Mouse (Mus musculus): ENCODE data around the gene Aco2. TPM values are rescaled to one million over a fixed set of nuclear protein-coding genes. Genes with fewer than 3 reads are reported as not detected.

Aco2 gene
- polyA plus RNA-seq, 1 experiment: 174 TPM

- Histone ChIP-seq H3K27me3 (ENCODE audit: control insufficient read depth, insufficient read depth, low read length, poor library complexity, severe bottlenecking) (no peaks in the 10 kb centered on the region), H3K4me1 (ENCODE audit: control insufficient read depth, insufficient read depth, low read length) (peaks cover 2% of the 10 kb centered on the region), H3K9me3 (replicated peaks; ENCODE audit: control insufficient read depth, insufficient read depth, low read length, poor library complexity, severe bottlenecking) (no peaks in the 10 kb centered on the region), H3K9ac (ENCODE audit: low read depth, poor library complexity, severe bottlenecking) (no peak overlapping the region), H3K36me3 (ENCODE audit: control insufficient read depth, insufficient read depth, low read length, poor library complexity, severe bottlenecking) (no peaks in the 10 kb centered on the region), H3K4me3 (ENCODE audit: low read depth, low read length) (no peak overlapping the region), H3K27ac (ENCODE audit: insufficient read depth, low read length) (no peak overlapping the region)
- no peak for TF ChIP-seq EP300 (IDR thresholded peaks at IDR 0.05; ENCODE audit: insufficient read depth, low read depth, low read length)
- peak; percentile 89 for TF ChIP-seq CTCF (IDR thresholded peaks at IDR 0.05; ENCODE audit: low read depth, low read length)
- TF ChIP-seq POLR2A (IDR thresholded peaks at IDR 0.05; ENCODE audit: insufficient read depth, low read length): no peak
Observed at GRCm38 (mm10) chr15:81938246-81938645, 66.1 kb downstream of the Aco2 start.

- Histone ChIP-seq H3K27ac (ENCODE audit: insufficient read depth, low read length) (no peak overlapping the region), H3K27me3 (ENCODE audit: control insufficient read depth, insufficient read depth, low read length, poor library complexity, severe bottlenecking) (no peaks in the 10 kb centered on the region), H3K9ac (ENCODE audit: low read depth, poor library complexity, severe bottlenecking) (no peak overlapping the region), H3K9me3 (replicated peaks; ENCODE audit: control insufficient read depth, insufficient read depth, low read length, poor library complexity, severe bottlenecking) (no peaks in the 10 kb centered on the region), H3K4me3 (ENCODE audit: low read depth, low read length) (no peak overlapping the region), H3K4me1 (ENCODE audit: control insufficient read depth, insufficient read depth, low read length) (peaks cover 2% of the 10 kb centered on the region), H3K36me3 (ENCODE audit: control insufficient read depth, insufficient read depth, low read length, poor library complexity, severe bottlenecking) (no peaks in the 10 kb centered on the region)
- TF ChIP-seq CTCF (IDR thresholded peaks at IDR 0.05; ENCODE audit: low read depth, low read length): no peak
- TF ChIP-seq POLR2A (IDR thresholded peaks at IDR 0.05; ENCODE audit: insufficient read depth, low read length): no peak
- no peak for TF ChIP-seq EP300 (IDR thresholded peaks at IDR 0.05; ENCODE audit: insufficient read depth, low read depth, low read length)
Observed at GRCm38 (mm10) chr15:81939157-81939715, 67.1 kb downstream of the Aco2 start.

GRCm38 (mm10) chr15:81939774-81940173 lies 67.7 kb downstream of the Aco2 start:
- Histone ChIP-seq H3K4me3 (ENCODE audit: low read depth, low read length) (no peak overlapping the region), H3K4me1 (ENCODE audit: control insufficient read depth, insufficient read depth, low read length) (peaks cover 2% of the 10 kb centered on the region), H3K27ac (ENCODE audit: insufficient read depth, low read length) (no peak overlapping the region), H3K27me3 (ENCODE audit: control insufficient read depth, insufficient read depth, low read length, poor library complexity, severe bottlenecking) (no peaks in the 10 kb centered on the region), H3K36me3 (ENCODE audit: control insufficient read depth, insufficient read depth, low read length, poor library complexity, severe bottlenecking) (no peaks in the 10 kb centered on the region), H3K9ac (ENCODE audit: low read depth, poor library complexity, severe bottlenecking) (no peak overlapping the region), H3K9me3 (replicated peaks; ENCODE audit: control insufficient read depth, insufficient read depth, low read length, poor library complexity, severe bottlenecking) (no peaks in the 10 kb centered on the region)
- no peak for TF ChIP-seq CTCF (IDR thresholded peaks at IDR 0.05; ENCODE audit: low read depth, low read length)
- no peak for TF ChIP-seq EP300 (IDR thresholded peaks at IDR 0.05; ENCODE audit: insufficient read depth, low read depth, low read length)
- TF ChIP-seq POLR2A (IDR thresholded peaks at IDR 0.05; ENCODE audit: insufficient read depth, low read length): no peak

GRCm38 (mm10) chr15:81940219-81940618 lies 68.1 kb downstream of the Aco2 start:
- Histone ChIP-seq H3K27ac (ENCODE audit: insufficient read depth, low read length) (no peak overlapping the region), H3K4me3 (ENCODE audit: low read depth, low read length) (no peak overlapping the region), H3K4me1 (ENCODE audit: control insufficient read depth, insufficient read depth, low read length) (peaks cover 2% of the 10 kb centered on the region), H3K9ac (ENCODE audit: low read depth, poor library complexity, severe bottlenecking) (no peak overlapping the region), H3K36me3 (ENCODE audit: control insufficient read depth, insufficient read depth, low read length, poor library complexity, severe bottlenecking) (no peaks in the 10 kb centered on the region), H3K9me3 (replicated peaks; ENCODE audit: control insufficient read depth, insufficient read depth, low read length, poor library complexity, severe bottlenecking) (no peaks in the 10 kb centered on the region), H3K27me3 (ENCODE audit: control insufficient read depth, insufficient read depth, low read length, poor library complexity, severe bottlenecking) (no peaks in the 10 kb centered on the region)
- TF ChIP-seq CTCF (IDR thresholded peaks at IDR 0.05; ENCODE audit: low read depth, low read length): no peak
- no peak for TF ChIP-seq EP300 (IDR thresholded peaks at IDR 0.05; ENCODE audit: insufficient read depth, low read depth, low read length)
- TF ChIP-seq POLR2A (IDR thresholded peaks at IDR 0.05; ENCODE audit: insufficient read depth, low read length): no peak

GRCm38 (mm10) chr15:81941010-81941409 lies 68.9 kb downstream of the Aco2 start:
- Histone ChIP-seq H3K4me3 (ENCODE audit: low read depth, low read length) (no peak overlapping the region), H3K4me1 (ENCODE audit: control insufficient read depth, insufficient read depth, low read length) (peaks cover 2% of the 10 kb centered on the region), H3K36me3 (ENCODE audit: control insufficient read depth, insufficient read depth, low read length, poor library complexity, severe bottlenecking) (no peaks in the 10 kb centered on the region), H3K27ac (ENCODE audit: insufficient read depth, low read length) (no peak overlapping the region), H3K9me3 (replicated peaks; ENCODE audit: control insufficient read depth, insufficient read depth, low read length, poor library complexity, severe bottlenecking) (no peaks in the 10 kb centered on the region), H3K9ac (ENCODE audit: low read depth, poor library complexity, severe bottlenecking) (no peak overlapping the region), H3K27me3 (ENCODE audit: control insufficient read depth, insufficient read depth, low read length, poor library complexity, severe bottlenecking) (no peaks in the 10 kb centered on the region)
- TF ChIP-seq POLR2A (IDR thresholded peaks at IDR 0.05; ENCODE audit: insufficient read depth, low read length): no peak
- TF ChIP-seq CTCF (IDR thresholded peaks at IDR 0.05; ENCODE audit: low read depth, low read length): no peak
- TF ChIP-seq EP300 (IDR thresholded peaks at IDR 0.05; ENCODE audit: insufficient read depth, low read depth, low read length): no peak

GRCm38 (mm10) chr15:81943176-81943749 lies 71.2 kb downstream of the Aco2 start:
- Histone ChIP-seq H3K9ac (ENCODE audit: low read depth, poor library complexity, severe bottlenecking) (no peak overlapping the region), H3K4me3 (ENCODE audit: low read depth, low read length) (no peak overlapping the region), H3K27ac (ENCODE audit: insufficient read depth, low read length) (no peak overlapping the region)

More at GRCm38 (mm10) chr15:81943176-81943749, 71.2 kb downstream of the Aco2 start:
- H3K36me3 ChIP-seq (ENCODE audit: control insufficient read depth, insufficient read depth, low read length, poor library complexity, severe bottlenecking): no peaks in the 10 kb centered on the region
- peaks cover 2% of the 10 kb centered on the region for H3K4me1 ChIP-seq (ENCODE audit: control insufficient read depth, insufficient read depth, low read length)
- no peaks in the 10 kb centered on the region for H3K9me3 ChIP-seq (replicated peaks; ENCODE audit: control insufficient read depth, insufficient read depth, low read length, poor library complexity, severe bottlenecking)
- no peak for TF ChIP-seq CTCF (IDR thresholded peaks at IDR 0.05; ENCODE audit: low read depth, low read length)
- TF ChIP-seq POLR2A (IDR thresholded peaks at IDR 0.05; ENCODE audit: insufficient read depth, low read length): no peak
- TF ChIP-seq EP300 (IDR thresholded peaks at IDR 0.05; ENCODE audit: insufficient read depth, low read depth, low read length): no peak
- H3K27me3 ChIP-seq (ENCODE audit: control insufficient read depth, insufficient read depth, low read length, poor library complexity, severe bottlenecking): no peaks in the 10 kb centered on the region

All from ES-Bruce4 (cell line).